Mouse (Mus musculus) E14TG2a.4 (cell line): ENCODE results near the gene Apba2.

Experiments used
- H3K27me3 ChIP-seq: 2 replicates; pipeline ENCODE4 v1.6.1; 2014; ENCODE audit warnings: low read length, control low read depth; ENCODE audit not compliant: insufficient read depth
- H3K36me3 ChIP-seq: 2 replicates; pipeline ENCODE4 v1.6.1; 2014; ENCODE audit warnings: low read length, control low read depth; ENCODE audit not compliant: insufficient read depth
- H3K4me1 ChIP-seq: replicated peaks from 2 replicates; pipeline ENCODE4 v1.6.1; 2014; ENCODE audit warnings: low read depth, low read length, control low read depth
- H3K4me3 ChIP-seq: replicated peaks from 2 replicates; pipeline ENCODE4 v1.5.1; 2014; ENCODE audit warnings: mild to moderate bottlenecking, low read length
- H3K9me3 ChIP-seq: 2 replicates; pipeline ENCODE4 v1.6.1; 2014; ENCODE audit warnings: low read length, control low read depth
- CTCF ChIP-seq: conservative IDR thresholded peaks from 2 replicates; pipeline ENCODE4 v1.5.1; 2014; ENCODE audit warnings: low read length
- NANOG ChIP-seq: IDR thresholded peaks from 2 replicates; pipeline ENCODE4 v1.6.1; 2014; ENCODE audit warnings: borderline replicate concordance, low read length, mixed read lengths
- POU5F1 ChIP-seq: IDR thresholded peaks from 2 replicates; pipeline ENCODE4 v1.6.1; 2014; ENCODE audit warnings: low read length, borderline replicate concordance

The Apba2 gene

GRCm38 (mm10) chr7:64515280-64515679 lies 13.8 kb downstream of the Apba2 start:
- no peaks in the 10 kb centered on the region for H3K4me1 ChIP-seq
- H3K4me3 ChIP-seq = no peak overlapping the region
- no peaks in the 10 kb centered on the region for H3K27me3 ChIP-seq
- no peaks in the 10 kb centered on the region for H3K9me3 ChIP-seq
- H3K36me3 ChIP-seq = no peaks in the 10 kb centered on the region
- no peak for TF ChIP-seq CTCF
- no peak for TF ChIP-seq NANOG
- TF ChIP-seq POU5F1 = no peak

GRCm38 (mm10) chr7:64515891-64516290 lies 14.4 kb downstream of the Apba2 start:
- Histone ChIP-seq H3K27me3 (no peaks in the 10 kb centered on the region), H3K36me3 (no peaks in the 10 kb centered on the region), H3K4me1 (no peaks in the 10 kb centered on the region), H3K4me3 (no peak overlapping the region), H3K9me3 (no peaks in the 10 kb centered on the region)
- no peak for TF ChIP-seq POU5F1
- no peak for TF ChIP-seq CTCF
- TF ChIP-seq NANOG = no peak

- no peaks in the 10 kb centered on the region for H3K9me3 ChIP-seq
- H3K4me3 ChIP-seq = no peak overlapping the region
- TF ChIP-seq POU5F1 = no peak
- TF ChIP-seq NANOG = no peak
- no peak for TF ChIP-seq CTCF
- no peaks in the 10 kb centered on the region for H3K27me3 ChIP-seq
- no peaks in the 10 kb centered on the region for H3K36me3 ChIP-seq
- no peaks in the 10 kb centered on the region for H3K4me1 ChIP-seq
Measured at GRCm38 (mm10) chr7:64519091-64519490, 17.6 kb downstream of the Apba2 start.

- H3K27me3 ChIP-seq = no peaks in the 10 kb centered on the region
- no peaks in the 10 kb centered on the region for H3K9me3 ChIP-seq
- H3K4me1 ChIP-seq = no peaks in the 10 kb centered on the region
- no peaks in the 10 kb centered on the region for H3K36me3 ChIP-seq
- H3K4me3 ChIP-seq = no peak overlapping the region
- TF ChIP-seq POU5F1 (no peak), NANOG (no peak), CTCF (no peak)
Measured at GRCm38 (mm10) chr7:64519521-64519920, 18.0 kb downstream of the Apba2 start.

GRCm38 (mm10) chr7:64521695-64522408 lies 20.3 kb downstream of the Apba2 start:
- H3K4me1 ChIP-seq = no peaks in the 10 kb centered on the region
- no peaks in the 10 kb centered on the region for H3K36me3 ChIP-seq
- H3K4me3 ChIP-seq = no peak overlapping the region
- no peaks in the 10 kb centered on the region for H3K27me3 ChIP-seq
- TF ChIP-seq NANOG (no peak), POU5F1 (no peak), CTCF (no peak)
- no peaks in the 10 kb centered on the region for H3K9me3 ChIP-seq

- H3K36me3 ChIP-seq = no peaks in the 10 kb centered on the region
- no peaks in the 10 kb centered on the region for H3K27me3 ChIP-seq
- H3K9me3 ChIP-seq = no peaks in the 10 kb centered on the region
- H3K4me1 ChIP-seq = no peaks in the 10 kb centered on the region
- no peak overlapping the region for H3K4me3 ChIP-seq
- TF ChIP-seq CTCF (no peak), NANOG (no peak), POU5F1 (no peak)
Measured at GRCm38 (mm10) chr7:64522409-64522730, 20.9 kb downstream of the Apba2 start.

GRCm38 (mm10) chr7:64531297-64531696 lies 29.8 kb downstream of the Apba2 start:
- no peaks in the 10 kb centered on the region for H3K27me3 ChIP-seq
- no peaks in the 10 kb centered on the region for H3K9me3 ChIP-seq
- H3K4me1 ChIP-seq = no peaks in the 10 kb centered on the region
- no peak overlapping the region for H3K4me3 ChIP-seq
- TF ChIP-seq CTCF (no peak), NANOG (no peak)
- no peaks in the 10 kb centered on the region for H3K36me3 ChIP-seq

GRCm38 (mm10) chr7:64533374-64533773 lies 31.9 kb downstream of the Apba2 start:
- no peak overlapping the region for H3K4me3 ChIP-seq
- TF ChIP-seq NANOG (no peak), POU5F1 (no peak), CTCF (no peak)
- peaks cover 7% of the 10 kb centered on the region for H3K27me3 ChIP-seq
- H3K36me3 ChIP-seq = no peaks in the 10 kb centered on the region
- H3K4me1 ChIP-seq = no peaks in the 10 kb centered on the region
- peaks cover 5% of the 10 kb centered on the region; the same call in 1 of the 2 replicates for H3K9me3 ChIP-seq

GRCm38 (mm10) chr7:64535269-64535668 lies 33.8 kb downstream of the Apba2 start:
- H3K4me1 ChIP-seq = no peaks in the 10 kb centered on the region
- H3K4me3 ChIP-seq = no peak overlapping the region
- no peaks in the 10 kb centered on the region for H3K36me3 ChIP-seq
- TF ChIP-seq CTCF (no peak), POU5F1 (no peak), NANOG (no peak)
- peaks cover 5% of the 10 kb centered on the region; the same call in 1 of the 2 replicates for H3K9me3 ChIP-seq
- peaks cover 7% of the 10 kb centered on the region for H3K27me3 ChIP-seq
